Comparison of ENCODE assay signal across 23 mouse cellular contexts in the genomic region with DNA sequence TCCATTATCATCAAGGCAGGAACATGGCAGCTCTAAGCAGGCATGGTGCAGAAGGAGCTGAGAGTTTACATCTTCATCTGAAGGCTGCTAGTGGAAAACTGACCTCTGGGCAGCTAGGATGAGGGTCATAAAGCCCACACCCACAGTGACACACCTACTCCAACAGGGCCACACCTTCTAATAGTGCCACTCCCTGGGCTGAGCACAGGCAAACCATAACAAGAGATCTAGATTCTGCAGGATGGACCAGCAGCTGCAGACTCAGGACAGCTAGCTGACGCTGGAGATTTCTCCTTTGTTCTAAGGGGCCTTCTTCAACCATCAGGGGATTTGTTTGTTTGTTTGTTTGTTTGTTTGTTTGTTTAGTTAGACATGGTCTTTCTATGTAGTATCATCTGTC.
DNase-seq lines count a peak whose midpoint lies in the region; ATAC-seq lines count a peak whose summit lies in the region.
"Had no signal": no experiment of that assay in that cellular context is flagged by ENCODE, and none has a peak within 500 bp of the region (broad histone marks: within the 10 kb centered on the region; RNA-seq: fewer than 3 reads in every experiment).

No protein-coding gene starts in this region.

- no peak overlapping the region for H3K4me3 ChIP-seq in heart, embryonic 12.5 days
- H3K4me3 ChIP-seq in liver, embryonic 12.5 days, result no peak overlapping the region
- H3K4me3 ChIP-seq in liver, embryonic 15.5 days (replicated peaks), result no peak overlapping the region
- H3K4me3 ChIP-seq: embryonic facial prominence, embryonic 12.5 days; embryonic facial prominence, embryonic 15.5 days; forebrain, embryonic 12.5 days; forebrain, embryonic 15.5 days; heart, embryonic 13.5 days; hindbrain, embryonic 12.5 days; hindbrain, embryonic 15.5 days had no signal

- 74% methylated on average over 1 of the region's 1 CpGs for WGBS in heart, embryonic 12.5 days
- WGBS in liver, embryonic 12.5 days (ENCODE audit: insufficient replicate concordance), result 71% methylated on average over 1 of the region's 1 CpGs
- 48% methylated on average over 1 of the region's 1 CpGs for WGBS in liver, embryonic 15.5 days (ENCODE audit: insufficient replicate concordance)

- H3K27me3 ChIP-seq in heart, embryonic 12.5 days (replicated peaks), result no peaks in the 10 kb centered on the region
- peaks cover 42% of the 10 kb centered on the region; the same call in 1 of the 2 replicates for H3K27me3 ChIP-seq in liver, embryonic 12.5 days (replicated peaks)
- H3K27me3 ChIP-seq in liver, embryonic 15.5 days, result peaks cover 18% of the 10 kb centered on the region
- H3K27me3 ChIP-seq: embryonic facial prominence, embryonic 12.5 days; embryonic facial prominence, embryonic 15.5 days; forebrain, embryonic 12.5 days; forebrain, embryonic 15.5 days; heart, embryonic 13.5 days; hindbrain, embryonic 12.5 days; hindbrain, embryonic 15.5 days had no signal

- no peak overlapping the region for H3K9ac ChIP-seq in heart, embryonic 12.5 days
- no peak overlapping the region for H3K9ac ChIP-seq in liver, embryonic 12.5 days
- H3K9ac ChIP-seq in liver, embryonic 15.5 days, result no peak overlapping the region
- H3K9ac ChIP-seq: embryonic facial prominence, embryonic 12.5 days; embryonic facial prominence, embryonic 15.5 days; forebrain, embryonic 12.5 days; forebrain, embryonic 15.5 days; heart, embryonic 13.5 days; hindbrain, embryonic 12.5 days; hindbrain, embryonic 15.5 days had no signal

- H3K4me1 ChIP-seq in heart, embryonic 12.5 days (replicated peaks), result no peaks in the 10 kb centered on the region
- H3K4me1 ChIP-seq in liver, embryonic 12.5 days, result peaks cover 21% of the 10 kb centered on the region
- peaks cover 26% of the 10 kb centered on the region for H3K4me1 ChIP-seq in liver, embryonic 15.5 days (replicated peaks)
- H3K4me1 ChIP-seq: embryonic facial prominence, embryonic 15.5 days; heart, embryonic 13.5 days had no signal

- no peak for DNase-seq in heart, postnatal 4 days
- peak; percentile 23 for DNase-seq in ZHBTc4 (ENCODE audit: low read depth, low spot score)
- no peak for DNase-seq in adrenal gland, postnatal 14 days
- DNase-seq in gastrocnemius, adult 18-20 months (ENCODE audit: low spot score), result no peak
- DNase-seq in thymus, postnatal 0 days (ENCODE audit: low spot score), result no peak
- DNase-seq: adrenal gland, postnatal 10 days; cerebellum, adult 11 months; cerebellum, adult 2 months; cerebellum, adult 9-11 months; cerebellum, postnatal 25 days; gastrocnemius, postnatal 25 days; heart, adult 18-20 months; heart, postnatal 14 days had no signal

- peak; percentile 61; the same call in 1 of the 2 replicates for ATAC-seq in heart, embryonic 12.5 days (ENCODE audit: insufficient number of reproducible peaks, low FRiP score)
- ATAC-seq in liver, embryonic 12.5 days, result peak; percentile 60; the same call in 1 of the 2 replicates
- ATAC-seq in liver, embryonic 15.5 days (ENCODE audit: insufficient read depth), result no peak
- ATAC-seq: forebrain, embryonic 15.5 days had no signal

- H3K36me3 ChIP-seq in heart, embryonic 12.5 days, result no peaks in the 10 kb centered on the region
- no peaks in the 10 kb centered on the region for H3K36me3 ChIP-seq in liver, embryonic 12.5 days
- H3K36me3 ChIP-seq in liver, embryonic 15.5 days (replicated peaks), result no peaks in the 10 kb centered on the region
- H3K36me3 ChIP-seq: embryonic facial prominence, embryonic 12.5 days; embryonic facial prominence, embryonic 15.5 days; forebrain, embryonic 12.5 days; forebrain, embryonic 15.5 days; heart, embryonic 13.5 days; hindbrain, embryonic 12.5 days; hindbrain, embryonic 15.5 days had no signal

- H3K4me2 ChIP-seq in heart, embryonic 12.5 days, result no peak overlapping the region
- peak overlapping the region; percentile 5; the same call in 1 of the 2 replicates for H3K4me2 ChIP-seq in liver, embryonic 12.5 days
- peak overlapping the region; percentile 26; the same call in 1 of the 2 replicates for H3K4me2 ChIP-seq in liver, embryonic 15.5 days
- H3K4me2 ChIP-seq: embryonic facial prominence, embryonic 12.5 days; embryonic facial prominence, embryonic 15.5 days; forebrain, embryonic 12.5 days; forebrain, embryonic 15.5 days; heart, embryonic 13.5 days; hindbrain, embryonic 12.5 days; hindbrain, embryonic 15.5 days had no signal

- no peak overlapping the region for H3K27ac ChIP-seq in heart, embryonic 12.5 days (ENCODE audit: poor library complexity, severe bottlenecking)
- no peak overlapping the region for H3K27ac ChIP-seq in liver, embryonic 12.5 days
- 0 out of 2 replicates have a peak overlapping the region, but pooled peaks have one; percentile 14 for H3K27ac ChIP-seq in liver, embryonic 15.5 days (replicated peaks)
- H3K27ac ChIP-seq: embryonic facial prominence, embryonic 12.5 days; embryonic facial prominence, embryonic 15.5 days; forebrain, embryonic 12.5 days; forebrain, embryonic 15.5 days; heart, embryonic 13.5 days; hindbrain, embryonic 12.5 days; hindbrain, embryonic 15.5 days had no signal

- H3K9me3 ChIP-seq in heart, embryonic 12.5 days (replicated peaks), result no peaks in the 10 kb centered on the region
- no peaks in the 10 kb centered on the region for H3K9me3 ChIP-seq in liver, embryonic 12.5 days (replicated peaks)
- H3K9me3 ChIP-seq in liver, embryonic 15.5 days (replicated peaks), result no peaks in the 10 kb centered on the region
- H3K9me3 ChIP-seq: embryonic facial prominence, embryonic 12.5 days; embryonic facial prominence, embryonic 15.5 days; forebrain, embryonic 12.5 days; forebrain, embryonic 15.5 days; heart, embryonic 13.5 days; hindbrain, embryonic 12.5 days; hindbrain, embryonic 15.5 days had no signal
